Mouse (Mus musculus) liver, postnatal 0 days (tissue): ENCODE measurements at regions not wholly inside any gene's neighbourhood (a gene's known extent, or its start where the extent isn't known, plus 50 kb on each side); places are given as distances from the start of the nearest gene placed in this dataset.
A peak's percentile ranks its signal among the peaks of the same experiment; 100 is the strongest.

Source experiments
- ATAC-seq: fragments of 200-750 bp; cut with Nextera tagmentation; 2 replicates; pipeline ENCODE4 v1.8.0; 2017; ENCODE audit warnings: mild to moderate bottlenecking, moderate library complexity
- DNase-seq: peaks from one replicate; pipeline ENCODE4 v3.0.0-alpha.2; 2016
- H3K27ac ChIP-seq: fragments of 300-500 bp; sonication (generic); 2 replicates; pipeline ENCODE4 v1.5.1; 2014; ENCODE audit warnings: antibody characterized with exemption, moderate library complexity, mild to moderate bottlenecking, low read depth
- H3K27me3 ChIP-seq: fragments of 300-500 bp; sonication (generic); 2 replicates; pipeline ENCODE4 v1.6.1; 2014; ENCODE audit warnings: low read length, control low read depth, mixed read lengths; ENCODE audit not compliant: insufficient read depth
- H3K36me3 ChIP-seq: fragments of 300-500 bp; sonication (generic); replicated peaks from 2 replicates; pipeline ENCODE4 v1.6.1; 2014; ENCODE audit warnings: mild to moderate bottlenecking, control low read depth, low read length, moderate library complexity, mixed read lengths; ENCODE audit not compliant: insufficient read depth
- H3K4me1 ChIP-seq: fragments of 300-500 bp; sonication (generic); 2 replicates; pipeline ENCODE4 v1.6.1; 2014; ENCODE audit warnings: antibody characterized with exemption, mild to moderate bottlenecking, control low read depth; ENCODE audit not compliant: insufficient read depth
- H3K4me2 ChIP-seq: fragments of 300-500 bp; sonication (generic); 2 replicates; pipeline ENCODE4 v1.6.1; 2014; ENCODE audit warnings: low read depth, mild to moderate bottlenecking, low read length, moderate library complexity, mixed read lengths
- H3K4me3 ChIP-seq: fragments of 300-500 bp; sonication (generic); 2 replicates; pipeline ENCODE4 v1.5.1; 2014; ENCODE audit warnings: low read depth, low read length
- H3K9ac ChIP-seq: fragments of 300-500 bp; sonication (generic); replicated peaks from 2 replicates; pipeline ENCODE4 v1.6.1; 2014; ENCODE audit warnings: mild to moderate bottlenecking, moderate library complexity
- H3K9me3 ChIP-seq: fragments of 300-500 bp; sonication (generic); 2 replicates; pipeline ENCODE4 v1.6.1; 2016; ENCODE audit warnings: mild to moderate bottlenecking, control low read depth, low read length, mixed read lengths
- CTCF ChIP-seq: sonication (generic); IDR thresholded peaks from 2 replicates; pipeline ENCODE4 v1.5.1; 2016; ENCODE audit warnings: antibody characterized with exemption, low read depth
- EP300 ChIP-seq: IDR thresholded peaks from 2 replicates; pipeline ENCODE4 v1.6.1; 2016; ENCODE audit warnings: antibody characterized with exemption, low read depth, mild to moderate bottlenecking
- WGBS: fragments of 180-500 bp; shearing (Covaris S2); extraction: QIAGEN DNeasy Blood & Tissue Kit; methylation state at CpG from one replicate; pipeline ENCODE4 v1.1.7; 2014; ENCODE audit not compliant: insufficient replicate concordance; 5-methylcytosine and 5-hydroxymethylcytosine counted together

- H3K4me1 ChIP-seq: no peaks in the 10 kb centered on the region
- H3K27ac ChIP-seq: no peak overlapping the region
- H3K9me3 ChIP-seq: no peaks in the 10 kb centered on the region
- no peak for TF ChIP-seq EP300
- TF ChIP-seq CTCF: no peak
- WGBS: 48% methylated on average over 4 of the region's 4 CpGs
- no peak overlapping the region for H3K4me2 ChIP-seq
- ATAC-seq (no peak), DNase-seq (no peak)
- no peaks in the 10 kb centered on the region for H3K27me3 ChIP-seq
- H3K9ac ChIP-seq: no peak overlapping the region
- H3K4me3 ChIP-seq: no peak overlapping the region
- H3K36me3 ChIP-seq: no peaks in the 10 kb centered on the region
Measured at GRCm38 (mm10) chrX:12318848-12319651, 158.9 kb upstream of the Bcor start.

GRCm38 (mm10) chrX:12322453-12322852, 162.3 kb upstream of the Bcor start:
- Histone ChIP-seq H3K27me3 (no peaks in the 10 kb centered on the region), H3K36me3 (no peaks in the 10 kb centered on the region), H3K27ac (peak overlapping the region; percentile 69), H3K4me2 (no peak overlapping the region), H3K9ac (no peak overlapping the region), H3K4me1 (no peaks in the 10 kb centered on the region), H3K9me3 (no peaks in the 10 kb centered on the region), H3K4me3 (no peak overlapping the region)
- WGBS: 69% methylated on average over 1 of the region's 1 CpGs
- TF ChIP-seq EP300 (no peak), CTCF (no peak)
- ATAC-seq (peak; percentile 88), DNase-seq (peak; percentile 26)

DNA sequence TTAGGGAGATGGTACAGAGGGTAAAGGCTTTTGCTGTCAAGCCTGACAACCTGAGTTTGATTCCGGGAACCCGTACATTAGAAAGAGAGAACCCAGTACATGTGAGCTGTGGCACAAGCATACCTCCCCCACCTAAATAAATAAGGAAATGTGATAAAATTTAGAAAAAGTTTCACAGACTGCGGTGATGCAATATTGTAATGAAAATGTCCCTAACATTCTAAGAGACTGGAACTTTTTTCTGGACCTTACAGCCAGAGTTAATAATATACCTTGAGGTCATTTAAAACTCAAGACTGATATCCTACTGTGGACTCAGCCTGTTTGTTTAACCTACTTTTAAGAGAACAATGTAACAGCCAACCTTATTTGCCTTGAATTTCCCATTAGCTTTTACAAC, 163.1 kb upstream of the Bcor start:
- WGBS: 55% methylated on average over 3 of the region's 3 CpGs
- Histone ChIP-seq H3K4me1 (no peaks in the 10 kb centered on the region), H3K27me3 (no peaks in the 10 kb centered on the region), H3K4me3 (no peak overlapping the region), H3K9me3 (no peaks in the 10 kb centered on the region), H3K9ac (no peak overlapping the region), H3K27ac (peak overlapping the region; percentile 69), H3K36me3 (no peaks in the 10 kb centered on the region), H3K4me2 (no peak overlapping the region)
- ATAC-seq (peak; percentile 75), DNase-seq (no peak)
- no peak for TF ChIP-seq CTCF
- 0 out of 2 replicates have a peak, but pooled peaks have one; percentile 16 for TF ChIP-seq EP300

GRCm38 (mm10) chrX:12323812-12324211, 163.7 kb upstream of the Bcor start:
- Histone ChIP-seq H3K4me1 (no peaks in the 10 kb centered on the region), H3K27me3 (no peaks in the 10 kb centered on the region), H3K9me3 (no peaks in the 10 kb centered on the region), H3K9ac (no peak overlapping the region), H3K4me2 (no peak overlapping the region), H3K27ac (peak overlapping the region; percentile 35; the same call in 1 of the 2 replicates), H3K36me3 (no peaks in the 10 kb centered on the region), H3K4me3 (no peak overlapping the region)
- ATAC-seq: peak; percentile 48; the same call in 1 of the 2 replicates
- no peak for DNase-seq
- 61% methylated on average over 6 of the region's 6 CpGs for WGBS
- TF ChIP-seq CTCF (no peak), EP300 (no peak)

GRCm38 (mm10) chrX:12327464-12327863, 167.3 kb upstream of the Bcor start:
- no peak for DNase-seq
- no peak overlapping the region for H3K4me3 ChIP-seq
- no peaks in the 10 kb centered on the region for H3K27me3 ChIP-seq
- TF ChIP-seq EP300 (no peak), CTCF (no peak)
- 56% methylated on average over 4 of the region's 4 CpGs for WGBS
- no peaks in the 10 kb centered on the region for H3K9me3 ChIP-seq
- no peak overlapping the region for H3K4me2 ChIP-seq
- ATAC-seq: no peak
- no peak overlapping the region for H3K9ac ChIP-seq
- no peak overlapping the region for H3K27ac ChIP-seq
- no peaks in the 10 kb centered on the region for H3K4me1 ChIP-seq
- H3K36me3 ChIP-seq: no peaks in the 10 kb centered on the region

GRCm38 (mm10) chrX:12340561-12340960, 180.4 kb upstream of the Bcor start:
- 83% methylated on average over 9 of the region's 9 CpGs for WGBS
- Histone ChIP-seq H3K36me3 (no peaks in the 10 kb centered on the region), H3K9me3 (no peaks in the 10 kb centered on the region), H3K9ac (no peak overlapping the region), H3K27ac (no peak overlapping the region), H3K4me3 (no peak overlapping the region), H3K4me1 (no peaks in the 10 kb centered on the region), H3K27me3 (no peaks in the 10 kb centered on the region), H3K4me2 (no peak overlapping the region)
- ATAC-seq (no peak), DNase-seq (no peak)
- TF ChIP-seq CTCF (no peak), EP300 (no peak)
